Mouse (Mus musculus) MEL (cell line): Measurements from ENCODE around the gene Copg1.

Source experiments
- CTCF ChIP-seq, 3 experiments: IDR thresholded peaks in 2 of 3; conservative IDR thresholded peaks in 1 of 3; 2 replicates each; pipeline ENCODE4 v1.5.1; 2011 to 2012; ENCODE audit warnings: low read length in 3 of 3, low read depth in 2 of 3, mild to moderate bottlenecking in 2 of 3, improper control_type of control experiment in 1 of 3, inconsistent platforms in 1 of 3, mixed read lengths in 1 of 3, moderate library complexity in 1 of 3; ENCODE audit not compliant: control insufficient read depth in 1 of 3, insufficient read depth in 1 of 3, poor library complexity in 1 of 3, severe bottlenecking in 1 of 3
- EP300 ChIP-seq, 2 experiments: IDR thresholded peaks; 2 replicates each; pipeline ENCODE4 v1.6.1; 2011; ENCODE audit warnings: improper control_type of control experiment in 2 of 2, low read length in 2 of 2, low read depth in 1 of 2, mild to moderate bottlenecking in 1 of 2
- NELFE ChIP-seq: IDR thresholded peaks from 2 replicates; pipeline ENCODE4 v1.6.1; 2011; ENCODE audit warnings: low read depth, low read length, improper control_type of control experiment
- NRF1 ChIP-seq: IDR thresholded peaks from 2 replicates; pipeline ENCODE4 v1.6.1; 2014; ENCODE audit warnings: low read depth, mild to moderate bottlenecking, inconsistent platforms, low read length, improper control_type of control experiment, moderate library complexity; ENCODE audit not compliant: poor library complexity, insufficient read depth, severe bottlenecking
- POLR2A ChIP-seq, 2 experiments: IDR thresholded peaks; 2 replicates each; pipeline ENCODE4 v1.6.1; 2011 to 2012; ENCODE audit warnings: low read length in 2 of 2, mild to moderate bottlenecking in 2 of 2, control low read depth in 1 of 2, improper control_type of control experiment in 1 of 2, low read depth in 1 of 2, moderate library complexity in 1 of 2; ENCODE audit not compliant: control insufficient read depth in 1 of 2, insufficient read depth in 1 of 2, poor library complexity in 1 of 2
- TAL1 ChIP-seq: IDR thresholded peaks from 2 replicates; pipeline ENCODE4 v1.6.1; 2012; ENCODE audit warnings: mild to moderate bottlenecking, inconsistent platforms, low read length, moderate library complexity, mixed read lengths

- no peak for TF ChIP-seq NRF1
- no peak for TF ChIP-seq CTCF (IDR thresholded peaks at IDR 0.05 in 2 of 3, conservative IDR thresholded peaks at IDR 0.05 in 1 of 3; ENCODE audit: control insufficient read depth in 1 of 3, insufficient read depth in 1 of 3, low read depth in 2 of 3, low read length in 3 of 3, poor library complexity in 1 of 3, severe bottlenecking in 1 of 3)
- no peak for TF ChIP-seq NELFE
- TF ChIP-seq TAL1: no peak
- no peak for TF ChIP-seq POLR2A (IDR thresholded peaks at IDR 0.05; ENCODE audit: control insufficient read depth in 1 of 2, insufficient read depth in 1 of 2, low read depth in 1 of 2, low read length in 2 of 2, poor library complexity in 1 of 2)
- no peak for TF ChIP-seq EP300 (IDR thresholded peaks at IDR 0.05; ENCODE audit: low read depth in 1 of 2, low read length in 2 of 2)
Observed at GRCm38 (mm10) chr6:87879628-87880027, 8.0 kb upstream of the Copg1 start.
